Mouse (Mus musculus) brain, embryonic 14.5 days (tissue): Measurements from ENCODE around the gene Efl1.

ENCODE experiments used
- CTCF ChIP-seq: fragments of 200-500 bp; IDR thresholded peaks from 2 replicates; pipeline ENCODE4 v1.5.1; 2012; ENCODE audit warnings: inconsistent platforms, mild to moderate bottlenecking, moderate library complexity, borderline replicate concordance; ENCODE audit not compliant: insufficient read depth, insufficient read length; ENCODE audit errors: extremely low read depth
- POLR2A ChIP-seq: fragments of 200-500 bp; IDR thresholded peaks from 2 replicates; pipeline ENCODE4 v1.6.1; 2012; ENCODE audit warnings: mild to moderate bottlenecking, inconsistent platforms, borderline replicate concordance; ENCODE audit not compliant: poor library complexity, insufficient read depth, insufficient read length, severe bottlenecking; ENCODE audit errors: extremely low read depth

DNA sequence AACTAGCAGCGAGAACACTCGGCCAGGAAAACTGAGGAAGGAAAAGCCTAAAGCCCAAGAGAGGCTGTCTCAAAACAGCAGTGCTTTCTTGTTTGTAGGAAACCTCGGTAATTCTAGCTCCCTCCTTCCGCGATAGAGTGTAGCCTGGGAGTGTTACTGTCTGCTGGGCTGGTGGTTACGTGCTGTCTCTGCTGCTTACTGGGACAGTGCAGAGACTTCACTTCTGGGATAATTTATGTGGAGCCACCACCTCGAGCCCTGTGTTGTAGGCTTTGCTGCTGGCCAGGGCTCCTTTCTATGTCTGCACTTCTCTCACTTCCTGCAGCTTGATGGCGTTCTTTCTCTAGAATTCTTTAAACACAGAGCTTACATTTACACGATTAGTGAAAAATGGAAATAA lies 124.7 kb downstream of the Efl1 start:
- TF ChIP-seq CTCF (no peak), POLR2A (no peak)
